Mouse (Mus musculus) E14TG2a.4 (cell line): ENCODE results near the gene Nme1.

Experiments
- CTCF ChIP-seq: conservative IDR thresholded peaks from 2 replicates; pipeline ENCODE4 v1.5.1; 2014; ENCODE audit warnings: low read length
- NANOG ChIP-seq: IDR thresholded peaks from 2 replicates; pipeline ENCODE4 v1.6.1; 2014; ENCODE audit warnings: borderline replicate concordance, low read length, mixed read lengths
- POU5F1 ChIP-seq: IDR thresholded peaks from 2 replicates; pipeline ENCODE4 v1.6.1; 2014; ENCODE audit warnings: low read length, borderline replicate concordance

GRCm38 (mm10) chr11:93963013-93963412 is 5.3 kb downstream of the Nme1 start:
- no peak for TF ChIP-seq CTCF
- no peak for TF ChIP-seq NANOG
- TF ChIP-seq POU5F1 = no peak
